Mouse (Mus musculus): ENCODE results near the gene Tmem51.
A peak's percentile ranks its signal among the peaks of the same experiment; 100 is the strongest.
"Not testable (repeated sequence)": the region's sequence is repeated elsewhere in the genome, so short reads cannot be mapped to it uniquely, and the experiment has no call there.

The Tmem51 gene

DNA sequence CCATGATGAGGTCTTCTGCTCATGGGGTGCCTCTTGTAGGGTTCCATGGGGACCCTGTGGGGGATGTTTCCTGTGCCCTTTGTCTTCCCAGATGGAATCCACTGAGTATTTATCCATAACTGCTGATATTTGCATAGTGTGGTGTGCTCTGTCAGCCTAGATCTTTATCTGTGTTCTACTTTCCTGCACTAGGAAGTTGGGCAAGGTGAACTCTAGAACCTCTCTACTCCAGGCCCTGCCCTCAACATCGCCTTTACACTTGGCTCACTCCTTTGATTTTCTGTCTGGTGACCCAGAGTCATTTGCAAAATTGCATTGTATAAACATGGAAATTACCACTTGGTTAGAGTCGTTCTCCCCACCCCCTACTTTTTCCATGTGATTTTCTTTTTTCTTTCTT lies 59.6 kb downstream of the Tmem51 start:
- no peak for DNase-seq (ENCODE audit: low spot score)

DNA sequence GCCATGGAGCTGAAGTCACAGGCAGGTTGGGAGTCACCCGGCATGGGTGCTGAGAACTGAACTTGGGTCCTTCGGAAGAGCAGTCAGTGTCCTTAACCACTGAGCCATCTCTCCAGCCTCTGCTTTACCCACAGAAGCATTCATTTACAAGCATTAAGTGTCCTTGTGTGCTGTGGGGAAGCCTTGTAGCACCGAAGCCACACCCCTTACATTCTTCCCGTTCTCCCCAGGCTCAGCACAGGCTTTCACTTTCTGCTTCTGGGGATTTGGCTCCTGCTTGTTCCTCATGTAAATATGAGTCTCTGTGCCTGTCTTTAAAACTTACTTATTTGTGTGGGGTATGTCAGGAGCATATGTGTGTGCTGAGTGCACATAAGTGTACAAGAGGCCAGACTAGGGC lies 60.9 kb downstream of the Tmem51 start:
- DNase-seq (ENCODE audit: low spot score): no peak

DNA sequence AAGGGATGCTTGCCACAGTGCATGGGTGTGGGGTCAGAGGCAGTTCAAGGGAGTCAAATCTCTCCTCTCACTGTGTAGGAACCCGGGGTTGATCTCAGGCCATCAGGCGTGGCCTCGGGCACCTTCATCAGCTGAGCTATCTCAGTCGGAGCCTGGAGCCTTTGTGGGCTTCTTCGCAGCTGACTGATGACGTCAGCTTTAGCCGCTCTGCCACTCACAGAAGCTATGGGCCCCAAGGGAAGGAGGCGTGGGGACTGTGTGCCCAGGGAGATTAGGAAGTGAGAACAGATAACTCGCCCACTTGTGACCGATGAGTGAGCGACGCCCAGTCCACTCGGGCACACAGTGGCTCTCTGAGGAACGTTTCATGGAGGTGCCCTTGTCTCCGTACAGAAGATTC lies 66.4 kb downstream of the Tmem51 start:
- peak; percentile 45 for DNase-seq (ENCODE audit: low spot score)

DNA sequence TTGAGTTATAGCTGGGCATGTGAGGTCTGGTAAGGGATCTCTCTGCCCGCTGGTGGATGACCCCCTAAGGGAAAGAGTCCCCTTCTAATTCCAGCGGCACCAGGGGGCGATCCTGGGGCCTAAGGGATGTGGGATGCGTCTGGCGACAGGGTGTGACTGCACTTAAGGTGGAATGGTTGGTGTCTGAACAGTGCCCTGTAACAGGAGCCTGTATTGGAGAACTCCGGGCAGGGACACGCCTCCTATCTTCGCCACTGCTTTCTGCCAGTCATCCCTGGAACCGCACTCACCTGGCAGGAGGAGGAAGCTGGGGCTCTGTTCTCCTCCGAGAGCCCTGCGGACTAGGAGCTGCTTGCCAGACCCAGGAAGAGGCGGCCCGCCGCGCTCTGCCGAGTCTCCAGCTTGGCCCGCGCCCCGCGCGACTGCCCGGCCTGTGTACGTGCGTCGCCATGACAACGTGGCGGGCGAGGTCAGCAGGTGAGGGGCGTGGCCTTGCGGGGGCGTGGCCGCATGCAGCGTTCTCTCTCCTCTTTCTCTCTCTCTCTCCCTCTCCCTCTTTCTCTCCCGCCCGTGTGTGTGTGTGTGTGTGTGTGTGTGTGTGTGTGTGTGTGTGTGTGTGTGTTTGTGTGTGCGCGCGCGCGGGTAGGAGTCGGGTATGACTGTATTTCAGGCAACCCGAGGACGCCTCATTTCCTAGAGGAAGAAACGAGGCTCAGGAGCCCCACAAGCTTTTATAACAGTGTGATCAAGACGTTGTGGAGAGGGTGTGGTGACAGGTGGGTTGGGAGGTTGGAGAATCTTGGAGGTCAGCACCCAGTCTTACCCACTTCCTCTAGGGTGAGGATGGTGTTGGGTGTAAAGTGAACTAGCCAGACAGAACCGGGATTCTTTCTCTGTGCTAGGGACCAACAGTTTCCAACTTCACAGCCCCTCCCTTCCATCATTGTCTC lies 69.2 kb downstream of the Tmem51 start, which contains the start of gene Fhad1:
Fhad1 (minus strand) TSS at position 424 of the 950 bp plus-strand sequence.
- peak; percentile 40 for DNase-seq (ENCODE audit: low spot score)

DNA sequence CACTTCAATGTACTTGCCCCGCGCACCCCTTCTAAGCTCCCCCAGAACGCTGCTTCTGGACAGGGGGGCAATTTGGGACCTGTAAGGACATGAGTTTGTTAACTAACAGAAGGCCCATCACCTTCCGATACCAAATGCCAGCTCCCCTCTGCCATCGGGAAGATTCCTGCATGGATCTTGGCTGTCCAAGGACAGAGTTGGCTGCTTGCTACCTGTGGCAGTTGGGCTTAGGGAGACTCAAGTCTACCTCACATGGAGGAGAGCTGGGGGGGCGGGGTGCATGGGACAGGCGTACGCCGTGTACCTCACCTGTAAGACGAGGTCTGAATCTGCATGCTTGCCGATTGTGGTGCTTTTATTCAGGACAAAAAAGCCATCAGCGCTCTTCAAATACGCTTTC lies 72.9 kb downstream of the Tmem51 start:
- no peak for DNase-seq (ENCODE audit: low spot score)

DNA sequence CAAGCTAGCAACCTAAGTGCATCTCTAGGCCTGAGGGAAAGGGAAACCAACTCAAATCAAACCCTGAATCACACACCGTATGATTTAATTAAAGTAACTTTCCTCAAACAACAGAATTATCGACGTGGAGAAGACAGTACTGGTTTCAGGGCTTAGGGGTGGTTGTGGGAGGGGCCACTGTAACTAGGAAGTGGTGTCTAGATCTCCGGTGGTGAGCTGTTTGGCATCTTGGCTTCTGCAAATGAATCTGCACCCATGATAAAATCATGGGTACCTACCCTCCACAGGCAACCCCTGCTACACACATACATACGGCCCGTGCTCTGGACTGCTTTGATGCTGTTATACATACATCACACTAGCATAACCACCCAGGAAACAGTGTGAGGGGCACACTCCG lies 73.7 kb downstream of the Tmem51 start:
- no peak for DNase-seq (ENCODE audit: low spot score)

DNA sequence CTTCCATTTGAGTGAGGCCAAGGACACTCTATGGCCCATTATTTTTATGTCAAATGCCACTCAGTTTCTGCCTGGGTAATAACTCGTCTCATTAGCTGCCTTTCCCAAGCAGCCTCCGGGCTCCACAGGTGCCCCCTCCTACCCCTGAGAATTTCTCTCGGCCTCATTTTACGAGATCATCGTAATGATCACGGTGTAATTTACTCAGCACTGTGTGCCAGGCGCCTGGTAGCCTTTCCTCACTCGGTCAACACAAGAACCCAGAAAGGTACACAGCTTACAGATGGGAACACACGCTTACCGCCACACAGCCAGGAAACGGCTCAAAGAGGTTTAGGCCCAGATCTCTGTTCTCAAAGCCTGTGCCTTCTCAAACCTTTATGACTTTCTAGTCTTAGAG lies 75.9 kb downstream of the Tmem51 start:
- DNase-seq (ENCODE audit: low spot score): no peak

DNA sequence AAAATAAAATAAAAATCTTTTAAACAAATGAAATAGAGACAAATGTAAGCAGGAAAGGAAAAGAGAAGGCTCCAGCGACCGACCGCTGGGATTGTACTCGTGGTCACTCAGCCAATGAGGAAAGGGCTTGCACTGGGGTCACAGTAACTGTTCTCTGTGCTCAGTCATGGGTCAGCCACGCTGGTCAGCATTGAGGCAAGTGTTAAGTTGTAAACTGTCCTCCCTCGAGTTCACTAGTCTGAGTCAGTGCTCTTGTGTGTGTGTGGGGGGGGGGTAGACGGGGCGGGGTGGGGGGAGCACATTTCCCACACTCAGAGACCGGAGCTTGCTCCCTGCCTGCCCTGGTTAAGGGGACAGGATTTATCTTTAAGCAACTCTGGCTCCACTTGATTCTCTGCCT lies 83.5 kb downstream of the Tmem51 start:
- DNase-seq (ENCODE audit: low spot score): no peak

DNA sequence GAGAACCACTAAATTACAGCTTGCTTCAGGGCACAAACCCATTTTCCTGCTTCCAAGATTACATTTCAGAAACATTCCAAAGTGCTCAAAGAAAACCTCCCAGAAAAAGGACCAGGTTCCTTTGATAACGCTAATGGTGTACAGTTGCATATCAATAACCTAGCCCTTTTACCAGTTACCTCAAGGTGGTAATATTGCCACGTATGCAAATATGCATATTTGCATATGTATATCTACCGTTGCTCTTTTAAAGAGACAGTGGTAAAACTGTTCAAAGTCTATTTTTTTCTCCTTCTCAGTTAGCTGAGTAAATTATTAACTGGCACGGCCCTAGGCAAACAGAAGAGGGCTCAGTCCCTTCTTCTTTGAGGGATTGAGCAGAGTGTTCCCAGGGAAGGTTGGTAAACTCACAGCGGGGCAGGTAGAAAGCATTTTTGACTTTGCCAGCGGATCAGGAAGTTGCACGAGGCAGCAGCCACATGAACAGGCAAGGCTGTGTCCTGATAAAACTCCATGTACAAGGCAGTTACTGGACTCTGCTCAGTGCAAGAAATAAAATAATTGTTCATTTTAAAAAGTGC lies 84.5 kb downstream of the Tmem51 start:
- no peak for DNase-seq (ENCODE audit: low spot score)

DNA sequence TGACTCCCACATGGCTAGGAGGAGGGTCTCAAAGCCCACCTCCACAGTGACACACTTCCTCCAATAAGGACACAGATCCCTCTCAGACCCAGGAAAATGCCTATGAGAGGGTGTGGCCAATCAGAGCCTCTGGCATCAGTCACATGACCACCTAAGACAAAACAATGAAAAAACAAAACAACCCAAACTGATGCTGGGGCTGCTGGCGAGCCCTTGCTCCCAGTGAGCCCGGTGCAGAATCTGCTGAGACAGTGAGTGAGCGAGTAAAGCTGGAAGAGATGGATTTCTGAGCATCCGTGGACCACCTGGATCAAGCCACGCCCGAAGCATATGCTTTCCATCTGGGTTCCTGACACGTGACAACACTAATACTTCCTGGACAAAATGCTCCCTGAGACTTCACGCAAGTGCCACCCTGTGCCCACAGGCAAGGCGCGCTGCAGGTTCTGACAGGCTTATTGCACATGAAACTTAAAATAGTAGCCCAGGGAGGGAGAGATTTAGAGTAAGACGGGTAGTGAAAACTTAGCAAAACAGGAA lies 85.8 kb downstream of the Tmem51 start:
- DNase-seq (ENCODE audit: low spot score): no peak

DNA sequence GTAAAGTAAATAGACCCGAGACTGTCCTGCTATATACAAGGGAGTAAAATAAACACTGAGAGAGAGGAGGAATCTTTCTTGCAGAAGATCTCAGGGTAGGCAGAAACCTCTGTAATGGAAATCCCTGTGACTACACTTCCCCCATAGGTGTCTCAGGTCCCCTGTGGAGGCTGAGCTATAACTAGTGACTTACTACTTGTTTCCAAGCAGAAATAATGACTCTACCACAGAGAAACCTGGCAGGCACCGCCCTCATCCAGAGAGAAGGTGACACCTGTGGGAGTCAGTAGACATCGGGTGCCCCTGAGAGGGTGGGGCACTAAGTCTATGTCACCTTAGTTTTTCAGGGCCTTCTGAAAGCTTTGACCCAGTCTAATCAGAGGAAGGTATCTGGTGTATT lies 87.2 kb downstream of the Tmem51 start:
- DNase-seq (ENCODE audit: low spot score): no peak

DNA sequence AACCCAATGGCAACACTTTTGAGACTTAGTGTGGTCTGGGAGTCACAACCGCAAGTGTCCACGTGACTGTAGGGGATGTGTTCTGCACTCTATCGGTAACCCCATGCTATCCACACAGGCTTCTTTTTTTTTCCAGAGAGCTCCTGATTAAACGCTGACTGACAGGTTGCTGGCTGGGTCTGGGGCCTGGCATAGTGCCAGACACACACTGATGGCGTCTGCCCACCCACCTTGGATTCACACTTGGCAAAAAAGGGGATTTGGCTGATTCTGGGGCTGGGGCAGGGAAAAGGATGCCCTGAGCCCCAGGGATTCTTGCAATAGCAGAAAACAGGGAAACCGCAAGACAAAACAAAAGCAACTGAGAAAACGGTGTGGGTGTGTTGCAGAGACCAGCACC lies 88.0 kb downstream of the Tmem51 start:
- DNase-seq (ENCODE audit: low spot score): no peak

DNA sequence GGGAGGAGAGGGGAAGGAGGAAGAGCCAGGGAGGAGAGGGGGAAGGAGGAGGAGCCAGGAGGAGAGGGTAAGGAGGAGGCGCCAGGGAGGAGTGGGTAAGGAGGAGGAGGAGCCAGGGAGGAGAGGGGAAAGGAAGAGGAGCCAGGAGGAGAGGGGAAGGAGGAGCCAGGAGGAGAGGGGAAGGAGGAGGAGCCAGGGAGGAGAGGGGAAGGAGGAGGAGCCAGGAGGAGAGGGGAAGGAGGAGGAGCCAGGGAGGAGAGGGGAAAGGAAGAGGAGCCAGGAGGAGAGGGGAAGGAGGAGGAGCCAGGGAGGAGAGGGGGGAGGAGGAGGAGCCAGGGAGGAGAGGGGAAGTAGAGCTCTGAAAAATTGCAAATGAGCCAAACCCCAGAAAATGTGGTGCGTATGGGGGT lies 90.0 kb downstream of the Tmem51 start:
- not testable (repeated sequence) for DNase-seq (ENCODE audit: low spot score)

DNA sequence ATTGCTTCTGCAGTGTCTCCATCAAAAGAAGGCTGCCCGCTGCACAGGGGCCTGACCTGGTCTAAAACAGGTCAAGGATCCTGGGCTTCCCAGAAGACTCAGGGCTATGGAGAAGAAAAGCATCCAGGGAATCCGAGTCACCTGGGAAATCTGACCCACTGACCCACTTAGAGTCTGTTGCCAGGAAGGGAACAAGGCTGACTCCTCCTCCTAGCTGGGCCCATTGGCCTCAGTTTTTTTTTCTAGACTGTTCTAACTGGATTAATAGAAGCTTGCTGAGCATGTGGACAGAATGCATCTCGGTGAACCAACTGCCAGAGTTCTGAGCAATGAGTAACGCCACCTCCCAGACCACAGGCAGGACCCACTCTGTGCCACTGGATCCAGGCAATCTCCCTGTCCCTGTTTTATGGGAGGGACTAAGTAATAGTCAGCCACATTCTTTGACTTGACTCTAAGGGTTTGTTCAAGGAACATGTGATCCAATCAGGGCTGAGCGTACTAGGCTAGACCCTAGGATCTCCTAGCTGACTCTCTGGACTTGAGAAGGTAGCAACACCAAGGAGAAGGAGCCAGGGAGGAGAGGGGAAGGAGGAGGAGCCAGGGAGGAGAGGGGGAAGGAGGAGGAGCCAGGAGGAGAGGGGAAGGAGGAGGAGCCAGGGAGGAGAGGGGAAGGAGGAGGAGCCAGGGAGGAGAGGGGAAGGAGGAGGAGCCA lies 90.6 kb downstream of the Tmem51 start:
- DNase-seq (ENCODE audit: low spot score): no peak

DNA sequence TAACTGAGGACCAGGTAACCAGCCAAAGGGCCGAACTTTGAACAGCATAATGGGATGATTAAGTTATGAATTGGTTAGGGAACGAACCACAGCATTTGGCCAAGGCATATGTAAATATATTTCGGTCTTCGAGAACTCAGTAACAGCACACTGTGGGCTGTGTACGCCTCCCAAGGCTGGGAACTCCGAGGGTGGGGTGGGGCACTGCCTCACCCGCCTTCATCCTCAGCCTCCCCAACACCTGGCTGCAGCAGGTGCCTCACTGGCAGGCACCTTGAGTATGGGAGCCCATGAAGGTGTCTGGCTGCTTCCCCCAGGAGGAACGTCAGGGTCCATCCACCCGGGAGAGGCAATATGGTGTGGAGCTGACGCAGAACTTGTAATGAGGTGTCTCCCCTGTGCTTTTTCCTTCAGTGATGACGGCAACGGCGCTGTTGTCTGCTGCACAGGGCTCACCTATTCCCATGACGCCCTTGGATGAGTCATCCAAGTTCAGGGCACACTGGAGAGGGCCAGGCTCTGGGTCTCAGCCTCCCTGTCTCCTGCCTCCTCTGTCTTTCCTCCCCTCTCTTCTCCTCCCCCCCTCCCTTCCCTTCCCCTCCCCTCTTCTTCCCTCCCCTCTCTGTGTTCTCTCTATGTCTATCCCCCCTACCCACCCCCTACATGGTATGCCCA lies 91.4 kb downstream of the Tmem51 start:
- DNase-seq (ENCODE audit: low spot score): no peak

DNA sequence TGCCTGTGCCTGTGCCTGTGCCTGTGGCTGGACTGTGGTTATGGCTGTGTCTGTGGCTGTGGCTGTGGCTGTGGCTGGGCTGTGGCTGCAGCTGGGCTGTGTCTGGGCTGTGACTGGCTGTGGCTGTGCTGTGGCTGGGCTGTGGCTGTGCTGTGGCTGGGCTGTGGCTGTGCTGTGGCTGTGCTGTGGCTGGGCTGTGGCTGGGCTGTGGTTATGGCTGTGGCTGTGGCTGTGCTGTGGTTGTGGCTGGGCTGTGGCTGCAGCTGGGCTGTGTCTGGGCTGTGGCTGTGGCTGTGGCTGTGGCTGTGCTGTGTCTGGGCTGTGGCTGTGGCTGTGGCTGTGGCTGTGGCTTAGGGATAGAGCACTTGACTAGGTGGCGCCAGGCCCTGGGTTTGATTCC lies 95.9 kb downstream of the Tmem51 start:
- DNase-seq (ENCODE audit: low spot score): no peak

DNA sequence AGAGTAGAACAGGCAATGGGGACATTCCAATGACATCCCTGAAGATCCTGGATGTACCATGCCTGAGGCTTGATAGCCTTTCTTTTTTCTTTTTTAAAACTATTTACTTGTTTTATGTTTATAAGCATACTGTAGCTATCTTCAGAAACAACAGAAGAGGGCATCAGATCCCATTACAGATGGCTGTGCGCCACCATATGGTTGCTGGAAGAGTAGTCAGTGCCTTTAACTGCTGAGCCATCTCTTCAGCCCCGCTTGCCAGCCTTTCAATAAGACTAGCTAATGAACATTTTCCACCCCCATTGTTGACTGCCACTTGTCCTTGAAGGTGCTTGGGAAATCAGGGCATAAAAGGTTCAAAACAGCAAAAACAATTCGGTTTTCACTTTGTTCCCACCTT lies 100.4 kb downstream of the Tmem51 start:
- DNase-seq (ENCODE audit: low spot score): no peak

DNA sequence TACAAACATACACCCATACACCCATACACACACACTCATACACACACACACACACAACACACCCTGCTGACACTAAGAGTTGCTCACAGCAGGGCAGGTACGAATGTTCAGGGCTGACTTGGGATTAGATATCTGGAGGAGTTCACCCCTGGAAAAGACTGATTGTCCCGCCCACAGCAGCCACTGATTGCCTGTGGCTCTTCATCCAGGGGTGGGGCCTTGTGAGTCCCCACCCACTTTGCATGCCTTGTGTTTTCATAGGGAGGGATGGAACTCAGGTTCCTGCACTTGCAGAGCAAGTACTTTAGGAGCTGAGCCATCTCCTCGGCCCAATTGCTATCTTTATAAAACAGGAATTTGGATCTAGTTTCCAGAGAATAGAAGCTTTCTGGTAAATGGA lies 102.6 kb downstream of the Tmem51 start:
- no peak for DNase-seq (ENCODE audit: low spot score)

Measured in c-Kit-positive CD71-positive TER-119-positive erythroid progenitor cells, embryonic 14.5 days (primary cell).